Mouse (Mus musculus) C2C12 (cell line): Measurements from ENCODE around the gene Alpk3.

Experiments used
- CEBPB ChIP-seq: IDR thresholded peaks from one replicate; pipeline ENCODE4 v1.6.1; 2011; ENCODE audit warnings: low read depth, mild to moderate bottlenecking, control low read depth, moderate library complexity
- CTCF ChIP-seq: IDR thresholded peaks from one replicate; pipeline ENCODE4 v1.5.1; 2011; ENCODE audit not compliant: control insufficient read depth, insufficient read depth, insufficient read length
- FOSL1 ChIP-seq: IDR thresholded peaks from one replicate; pipeline ENCODE4 v1.8.0; 2011; ENCODE audit warnings: mild to moderate bottlenecking, low read length; ENCODE audit not compliant: poor library complexity, insufficient read depth, severe bottlenecking
- MAX ChIP-seq: IDR thresholded peaks from one replicate; pipeline ENCODE4 v1.6.1; 2011; ENCODE audit warnings: mild to moderate bottlenecking, control low read depth
- MYOD1 ChIP-seq: IDR thresholded peaks from one replicate; pipeline ENCODE4 v1.6.1; 2011; ENCODE audit warnings: low read depth; ENCODE audit not compliant: control insufficient read depth, insufficient read length
- MYOG ChIP-seq: IDR thresholded peaks from one replicate; pipeline ENCODE4 v1.6.1; 2011; ENCODE audit not compliant: control insufficient read depth, insufficient read length; ENCODE audit errors: extremely low read depth
- USF1 ChIP-seq: IDR thresholded peaks from one replicate; pipeline ENCODE4 v1.6.1; 2011; ENCODE audit warnings: low read depth, mild to moderate bottlenecking, control low read depth, moderate library complexity

DNA sequence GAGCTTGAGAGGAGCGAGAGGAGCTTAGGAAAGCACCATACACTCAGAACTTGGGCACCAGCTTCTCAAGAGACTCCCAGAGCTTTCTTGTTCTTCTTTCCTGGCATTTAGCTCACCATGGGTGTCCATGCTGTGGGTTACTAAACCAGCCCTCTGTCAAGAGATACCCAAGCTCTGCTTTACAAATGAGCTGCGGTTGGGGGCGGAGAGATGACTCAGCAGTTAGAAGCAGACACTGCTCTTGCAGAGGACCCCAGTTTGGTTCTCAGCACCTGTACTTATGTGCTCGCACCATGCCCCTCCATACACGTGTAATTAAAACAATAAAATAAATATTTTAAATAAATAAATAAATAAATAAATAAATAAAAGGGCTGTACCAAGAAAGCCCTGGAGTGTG, 79.9 kb downstream of the Alpk3 start:
- TF ChIP-seq CTCF (no peak), MAX (no peak), FOSL1 (no peak), CEBPB (no peak), USF1 (no peak), MYOD1 (no peak), MYOG (no peak)
